Mouse (Mus musculus): ENCODE results near the gene Rassf7. TPM values are rescaled to one million over a fixed set of nuclear protein-coding genes. Genes with fewer than 3 reads are reported as not detected.

Rassf7 gene
- polyA plus RNA-seq, 1 experiment from 2014 or later = 63.7 TPM

DNA sequence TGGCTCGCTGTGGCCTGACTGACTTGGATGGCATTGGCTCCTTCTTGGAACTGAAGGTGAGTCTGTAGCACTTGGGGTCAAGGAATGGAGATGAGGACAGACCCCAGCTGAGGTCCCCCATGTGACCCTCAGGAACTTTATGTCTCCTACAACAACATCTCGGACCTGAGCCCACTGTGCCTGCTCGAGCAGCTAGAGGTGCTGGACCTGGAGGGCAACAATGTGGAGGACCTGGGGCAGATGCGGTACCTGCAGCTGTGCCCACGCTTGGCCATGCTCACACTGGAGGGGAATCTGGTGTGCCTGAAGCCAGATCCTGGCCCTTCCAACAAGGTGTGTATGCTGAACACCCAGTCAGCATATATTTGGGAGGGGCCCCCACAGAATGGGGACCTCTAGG, 10.2 kb upstream of the Rassf7 start:
- Histone ChIP-seq H3K9ac (no peak overlapping the region), H3K9me3 (no peaks in the 10 kb centered on the region), H3K4me1 (replicated peaks) (0 out of 2 replicates have a peak, but pooled peaks cover 6% of the 10 kb centered on the region), H3K27ac (no peak overlapping the region), H3K4me2 (replicated peaks) (no peak overlapping the region), H3K4me3 (replicated peaks) (no peak overlapping the region), H3K27me3 (replicated peaks) (no peaks in the 10 kb centered on the region), H3K36me3 (no peaks in the 10 kb centered on the region)
- WGBS = 86% methylated on average over 5 of the region's 5 CpGs
- no peak for ATAC-seq

GRCm38 (mm10) chr7:141206182-141206937, 9.3 kb upstream of the Rassf7 start:
- H3K27me3 ChIP-seq (replicated peaks) = no peaks in the 10 kb centered on the region
- no peak for ATAC-seq
- H3K9ac ChIP-seq = no peak overlapping the region
- WGBS = 93% methylated on average over 18 of the region's 18 CpGs
- no peak overlapping the region for H3K4me2 ChIP-seq (replicated peaks)
- no peak overlapping the region for H3K4me3 ChIP-seq (replicated peaks)
- no peaks in the 10 kb centered on the region for H3K36me3 ChIP-seq
- 0 out of 2 replicates have a peak, but pooled peaks cover 11% of the 10 kb centered on the region for H3K4me1 ChIP-seq (replicated peaks)
- H3K9me3 ChIP-seq = no peaks in the 10 kb centered on the region
- no peak overlapping the region for H3K27ac ChIP-seq

DNA sequence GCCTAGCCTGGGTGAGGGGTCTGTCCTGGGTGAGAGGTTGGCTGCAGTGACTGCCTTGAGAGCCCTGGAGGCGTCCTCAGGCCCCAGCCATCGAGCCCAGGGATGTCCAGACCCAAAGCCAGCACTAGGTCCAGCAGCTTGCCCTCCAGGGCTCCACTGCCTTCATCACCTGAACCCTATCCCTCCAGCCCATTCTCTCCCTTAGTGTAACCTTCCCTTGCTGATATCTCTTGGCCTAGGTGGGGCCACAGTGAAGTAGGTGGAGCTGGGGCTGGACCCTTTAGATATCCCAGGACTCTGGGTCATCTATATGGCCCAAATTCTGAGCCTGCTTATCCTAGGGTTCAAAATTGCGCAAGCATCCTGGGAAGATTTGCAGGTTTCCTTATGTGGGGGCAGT, 6.1 kb upstream of the Rassf7 start:
- no peak overlapping the region for H3K4me2 ChIP-seq (replicated peaks)
- no peak overlapping the region for H3K4me3 ChIP-seq (replicated peaks)
- H3K36me3 ChIP-seq = no peaks in the 10 kb centered on the region
- H3K27ac ChIP-seq = no peak overlapping the region
- no peaks in the 10 kb centered on the region for H3K9me3 ChIP-seq
- H3K4me1 ChIP-seq (replicated peaks) = peaks cover 21% of the 10 kb centered on the region
- H3K9ac ChIP-seq = no peak overlapping the region
- H3K27me3 ChIP-seq (replicated peaks) = no peaks in the 10 kb centered on the region
- WGBS = 77% methylated on average over 3 of the region's 3 CpGs
- ATAC-seq = 0 out of 2 replicates have a peak, but pooled peaks have one; percentile 13

DNA sequence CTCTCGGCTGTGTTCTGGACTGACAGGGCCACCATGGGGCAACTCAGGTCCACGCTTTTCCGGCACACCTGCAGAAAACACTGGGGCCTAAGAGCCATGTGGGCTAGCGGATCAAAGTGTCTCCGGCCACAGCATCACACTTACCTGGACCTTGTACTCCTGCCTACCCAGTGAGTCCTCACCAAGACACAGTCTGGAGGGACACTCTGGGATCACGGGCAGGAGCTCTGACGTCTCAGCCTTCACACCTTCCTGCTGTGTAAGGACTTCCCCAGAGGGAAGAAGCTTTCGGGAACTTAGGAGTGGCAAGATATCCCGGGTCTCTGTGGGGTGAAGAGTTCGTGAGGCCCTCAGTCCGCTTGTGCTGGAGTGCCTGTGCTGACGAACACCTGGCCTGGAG, 5.5 kb upstream of the Rassf7 start:
- no peaks in the 10 kb centered on the region for H3K27me3 ChIP-seq (replicated peaks)
- no peak overlapping the region for H3K4me3 ChIP-seq (replicated peaks)
- no peak overlapping the region for H3K9ac ChIP-seq
- H3K9me3 ChIP-seq = no peaks in the 10 kb centered on the region
- no peak for ATAC-seq
- no peaks in the 10 kb centered on the region for H3K36me3 ChIP-seq
- peaks cover 24% of the 10 kb centered on the region for H3K4me1 ChIP-seq (replicated peaks)
- H3K4me2 ChIP-seq (replicated peaks) = no peak overlapping the region
- no peak overlapping the region for H3K27ac ChIP-seq
- WGBS = 61% methylated on average over 12 of the region's 12 CpGs

DNA sequence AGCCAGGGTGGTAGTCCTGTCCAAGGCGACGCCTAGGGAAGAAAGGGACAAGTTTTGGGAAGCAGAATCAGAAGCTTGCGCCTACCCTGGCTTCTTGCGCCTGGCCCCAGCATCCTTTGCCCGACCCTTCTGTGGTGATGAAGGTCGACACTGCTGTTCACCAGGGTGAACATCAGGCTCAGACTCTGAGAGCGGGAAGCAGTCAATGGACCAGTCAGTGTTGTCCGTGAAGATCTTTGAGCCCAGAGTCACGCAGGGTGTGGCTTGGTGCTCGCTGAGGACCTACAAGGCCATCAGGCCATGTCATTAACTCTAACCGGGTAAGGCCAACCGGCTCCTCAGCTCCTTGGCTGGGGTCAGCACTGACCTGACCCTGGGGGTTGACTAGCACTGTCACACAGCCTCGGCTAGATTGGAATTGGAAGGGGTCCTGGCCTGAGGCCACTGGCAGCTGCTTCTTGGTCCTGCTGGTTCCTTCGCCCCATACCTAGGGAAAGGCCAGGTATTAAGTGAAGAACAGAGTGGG, 5.0 kb upstream of the Rassf7 start:
- Histone ChIP-seq H3K4me3 (replicated peaks) (no peak overlapping the region), H3K4me1 (replicated peaks) (peaks cover 26% of the 10 kb centered on the region), H3K9me3 (no peaks in the 10 kb centered on the region), H3K36me3 (no peaks in the 10 kb centered on the region), H3K27me3 (replicated peaks) (no peaks in the 10 kb centered on the region), H3K4me2 (replicated peaks) (no peak overlapping the region), H3K27ac (no peak overlapping the region), H3K9ac (no peak overlapping the region)
- 81% methylated on average over 14 of the region's 14 CpGs for WGBS
- ATAC-seq = no peak

DNA sequence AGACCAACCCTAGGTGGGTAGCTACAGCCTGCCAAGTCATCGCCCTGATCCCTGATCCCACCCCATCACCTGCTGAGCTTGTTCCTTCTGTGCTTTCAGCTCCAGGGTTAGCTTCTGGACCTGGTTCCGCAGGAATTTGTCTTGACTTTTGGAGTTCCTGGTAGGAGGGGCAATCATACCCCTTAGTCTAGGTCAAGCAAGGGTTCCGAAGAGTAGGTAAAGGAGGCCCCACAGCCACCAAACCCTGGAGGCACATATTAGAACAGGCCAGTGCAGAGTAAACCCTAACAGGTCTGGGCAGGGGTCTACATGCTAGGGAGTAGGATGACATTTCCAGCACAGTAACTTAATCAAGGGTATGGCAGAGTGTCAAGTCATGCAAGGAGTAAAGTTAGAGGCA, 2.5 kb upstream of the Rassf7 start:
- no peak overlapping the region for H3K4me2 ChIP-seq (replicated peaks)
- 69% methylated on average over 3 of the region's 3 CpGs for WGBS
- H3K27ac ChIP-seq = 0 out of 2 replicates have a peak overlapping the region, but pooled peaks have one; percentile 54

DNA sequence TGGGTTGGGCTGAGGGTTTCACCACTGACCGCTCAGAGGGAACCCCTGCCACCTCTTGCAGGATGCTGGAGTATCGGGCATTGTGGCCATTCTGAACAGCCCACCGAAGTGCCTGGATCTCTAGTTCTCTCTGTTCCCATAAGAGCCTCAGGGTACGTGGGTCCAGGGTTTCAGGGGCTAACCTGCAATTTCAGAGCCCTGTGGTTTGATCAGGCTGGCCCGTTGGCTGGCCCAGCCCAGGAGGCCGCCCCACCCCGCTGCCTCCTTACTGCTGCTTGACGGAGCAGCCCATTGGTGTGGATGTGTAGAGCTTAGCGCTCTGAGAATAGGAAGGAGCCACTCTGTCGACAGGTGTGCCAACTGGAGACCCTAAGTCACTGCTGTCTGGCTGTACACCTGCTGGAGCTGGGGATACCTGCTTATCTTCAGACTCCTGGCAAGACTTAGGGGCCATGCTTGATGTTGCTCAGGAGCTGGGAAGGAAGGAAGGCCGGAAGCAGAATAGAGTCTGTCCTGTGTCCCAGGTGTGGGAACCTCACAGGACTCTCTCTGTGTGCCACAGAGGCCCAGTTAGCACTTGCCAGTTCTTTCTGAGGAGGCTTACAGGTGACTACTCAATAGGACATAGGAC, 1.9 kb upstream of the Rassf7 start, which contains the start of gene Lmntd2:
Gene Lmntd2 (minus strand): TSS at position 476 of the 631 bp plus-strand sequence.
- H3K4me1 ChIP-seq (replicated peaks) = peaks cover 51% of the 10 kb centered on the region
- peak within 1 kb of the TSS; percentile 66 for H3K9ac ChIP-seq
- peak within 1 kb of the TSS; percentile 97 for H3K27ac ChIP-seq

More for the DNA sequence above, 2.5 kb upstream of the Rassf7 start:
- Histone ChIP-seq H3K4me3 (replicated peaks) (no peak overlapping the region), H3K36me3 (peaks cover 2% of the 10 kb centered on the region; the same call in 1 of the 2 replicates), H3K4me1 (replicated peaks) (peaks cover 45% of the 10 kb centered on the region), H3K27me3 (replicated peaks) (no peaks in the 10 kb centered on the region), H3K9me3 (no peaks in the 10 kb centered on the region), H3K9ac (no peak overlapping the region)
- ATAC-seq = no peak

GRCm38 (mm10) chr7:141214310-141214709, 1.4 kb upstream of the Rassf7 start:
- 63% methylated on average over 3 of the region's 3 CpGs for WGBS
- Histone ChIP-seq H3K4me3 (replicated peaks) (no peak overlapping the region), H3K4me2 (replicated peaks) (peak overlapping the region; percentile 92)

More for the DNA sequence above, 1.9 kb upstream of the Rassf7 start, which contains the start of gene Lmntd2:
- Histone ChIP-seq H3K4me3 (replicated peaks) (peak within 1 kb of the TSS; percentile 71), H3K27me3 (replicated peaks) (no peaks in the 10 kb centered on the region), H3K36me3 (peaks cover 4% of the 10 kb centered on the region; the same call in 1 of the 2 replicates), H3K9me3 (no peaks in the 10 kb centered on the region), H3K4me2 (replicated peaks) (peak within 1 kb of the TSS; percentile 92)
- no peak for ATAC-seq
- WGBS = 85% methylated on average over 11 of the region's 11 CpGs

DNA sequence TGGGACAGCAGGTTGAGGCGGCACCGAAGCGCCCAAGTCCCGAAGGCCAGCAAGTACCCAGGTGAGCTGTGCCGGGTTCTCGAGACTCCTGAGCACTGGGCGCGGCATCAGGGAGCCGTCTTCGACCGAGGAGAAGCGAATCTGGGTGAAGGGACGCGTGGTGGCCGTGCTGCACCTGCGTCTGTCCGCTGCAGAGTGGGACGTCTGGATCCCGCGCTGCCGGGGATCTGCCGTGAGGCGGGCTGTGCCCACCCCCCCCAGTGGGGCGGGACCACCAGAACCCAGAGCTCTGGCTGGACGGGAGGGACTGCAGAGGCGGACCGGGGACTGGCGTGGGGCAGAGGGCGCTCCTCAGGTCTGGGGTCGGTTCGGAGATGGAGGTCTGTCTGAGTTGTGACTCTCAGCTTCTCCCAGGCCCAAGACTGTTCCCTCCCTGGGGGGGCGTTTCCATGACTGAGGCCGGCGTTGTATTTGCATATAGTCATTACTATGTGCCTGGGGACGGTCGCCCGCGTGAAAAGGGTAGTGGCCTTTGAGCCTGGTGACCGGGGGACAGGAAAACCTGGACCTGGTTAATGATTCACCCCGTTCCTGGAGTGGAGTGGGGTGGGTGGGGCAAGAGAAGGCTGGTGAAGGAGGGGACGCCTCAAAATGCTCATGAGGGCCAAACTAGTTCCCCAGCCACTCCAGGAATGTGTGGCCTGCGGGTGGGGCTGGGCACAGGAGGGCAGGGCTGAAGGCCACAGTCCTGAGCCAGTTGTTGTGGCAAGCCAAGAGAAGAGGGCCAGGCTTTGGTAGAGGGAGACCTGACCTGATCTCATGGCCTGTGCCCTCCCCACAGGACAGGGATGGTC, 447 bp downstream of the Rassf7 start:
- Histone ChIP-seq H3K36me3 (peaks cover 4% of the 10 kb centered on the region; the same call in 1 of the 2 replicates), H3K27ac (peak overlapping the region; percentile 97), H3K9me3 (no peaks in the 10 kb centered on the region), H3K4me2 (replicated peaks) (peak overlapping the region; percentile 92), H3K4me1 (replicated peaks) (peaks cover 58% of the 10 kb centered on the region), H3K9ac (peak overlapping the region; percentile 66), H3K27me3 (replicated peaks) (no peaks in the 10 kb centered on the region), H3K4me3 (replicated peaks) (peak overlapping the region; percentile 71)
- ATAC-seq = peak; percentile 76
- under 1% methylated on average over 42 of the region's 42 CpGs for WGBS

More at GRCm38 (mm10) chr7:141214310-141214709, 1.4 kb upstream of the Rassf7 start:
- H3K27me3 ChIP-seq (replicated peaks) = no peaks in the 10 kb centered on the region
- peaks cover 56% of the 10 kb centered on the region for H3K4me1 ChIP-seq (replicated peaks)
- ATAC-seq = no peak
- H3K9me3 ChIP-seq = no peaks in the 10 kb centered on the region
- H3K27ac ChIP-seq = peak overlapping the region; percentile 97; the same call in 1 of the 2 replicates
- H3K36me3 ChIP-seq = peaks cover 4% of the 10 kb centered on the region; the same call in 1 of the 2 replicates
- no peak overlapping the region for H3K9ac ChIP-seq

- H3K9ac ChIP-seq = peak overlapping the region; percentile 66
Observed at GRCm38 (mm10) chr7:141216894-141217293, 1.2 kb downstream of the Rassf7 start.

DNA sequence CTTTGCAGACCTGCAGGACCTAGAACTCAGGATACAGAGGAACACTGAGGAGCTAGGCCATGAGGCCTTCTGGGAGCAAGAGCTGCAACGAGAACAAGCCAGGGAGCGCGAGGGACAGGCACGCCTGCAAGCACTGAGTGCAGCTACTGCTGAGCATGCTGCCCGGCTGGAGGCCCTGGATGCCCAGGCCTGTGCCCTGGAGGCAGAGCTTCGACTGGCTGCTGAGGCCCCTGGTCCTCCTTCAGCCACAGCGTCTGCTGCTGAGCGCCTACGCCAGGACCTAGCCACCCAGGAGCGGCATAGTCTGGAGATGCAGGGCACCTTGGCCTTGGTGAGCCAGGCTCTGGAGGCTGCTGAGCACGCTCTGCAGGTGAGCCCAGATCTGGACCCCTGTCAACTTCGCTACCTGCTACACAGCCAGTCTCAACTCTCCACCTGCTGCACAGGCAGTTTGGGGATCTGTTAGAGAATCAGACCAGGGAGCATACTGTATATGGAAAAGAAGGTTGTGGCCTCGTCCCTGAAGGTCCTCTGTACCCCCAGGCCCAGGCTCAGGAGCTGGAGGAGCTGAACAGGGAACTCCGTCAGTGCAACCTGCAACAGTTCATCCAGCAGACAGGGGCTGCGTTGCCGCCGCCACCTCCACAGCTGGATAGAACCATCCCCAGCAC, 1.8 kb downstream of the Rassf7 start:
- peaks cover 4% of the 10 kb centered on the region; the same call in 1 of the 2 replicates for H3K36me3 ChIP-seq
- peak overlapping the region; percentile 71 for H3K4me3 ChIP-seq (replicated peaks)
- peak overlapping the region; percentile 70 for H3K27ac ChIP-seq
- no peaks in the 10 kb centered on the region for H3K9me3 ChIP-seq
- no peak for ATAC-seq
- H3K27me3 ChIP-seq (replicated peaks) = no peaks in the 10 kb centered on the region
- 86% methylated on average over 17 of the region's 17 CpGs for WGBS
- H3K4me1 ChIP-seq (replicated peaks) = peaks cover 62% of the 10 kb centered on the region
- peak overlapping the region; percentile 66 for H3K9ac ChIP-seq
- peak overlapping the region; percentile 92 for H3K4me2 ChIP-seq (replicated peaks)

More at GRCm38 (mm10) chr7:141216894-141217293, 1.2 kb downstream of the Rassf7 start:
- Histone ChIP-seq H3K9me3 (no peaks in the 10 kb centered on the region), H3K27ac (peak overlapping the region; percentile 70), H3K27me3 (replicated peaks) (no peaks in the 10 kb centered on the region), H3K36me3 (peaks cover 4% of the 10 kb centered on the region; the same call in 1 of the 2 replicates), H3K4me2 (replicated peaks) (peak overlapping the region; percentile 92), H3K4me1 (replicated peaks) (peaks cover 57% of the 10 kb centered on the region), H3K4me3 (replicated peaks) (peak overlapping the region; percentile 71)
- 71% methylated on average over 11 of the region's 11 CpGs for WGBS
- ATAC-seq = no peak
